Mouse (Mus musculus) megakaryocyte, embryonic 14.5 days (primary cell): ENCODE results near the gene Gm45623.

Source experiments
- FLI1 ChIP-seq: IDR thresholded peaks from 2 replicates; pipeline ENCODE4 v1.6.1; 2012; ENCODE audit warnings: low read length, inconsistent platforms, mixed read lengths
- GATA1 ChIP-seq: IDR thresholded peaks from 3 replicates; pipeline ENCODE4 v1.6.1; 2012; ENCODE audit warnings: mixed read lengths, low read length, inconsistent platforms, borderline replicate concordance

- TF ChIP-seq GATA1: no peak
- TF ChIP-seq FLI1: no peak
Observed at GRCm38 (mm10) chr13:56739556-56739955, 14.1 kb downstream of the Gm45623 start.
